Mouse (Mus musculus) mammary gland, adult 2 months (tissue): Measurements from ENCODE around the gene Ltv1. TPM values are rescaled to one million over a fixed set of nuclear protein-coding genes. Genes with fewer than 3 reads are reported as not detected.

Experiments
- polyA plus RNA-seq: library from polyadenylated mRNA; depleted of rRNA; stranded (reverse); fragments of >200 nt; gene quantifications from 2 replicates; pipeline ENCODE4 v1.2.3, GENCODE M21; 2012; ENCODE audit warnings: low replicate concordance; rRNA removed

Gene Ltv1
- 7.3 and 13.0 TPM in 2 replicates for polyA plus RNA-seq

DNA sequence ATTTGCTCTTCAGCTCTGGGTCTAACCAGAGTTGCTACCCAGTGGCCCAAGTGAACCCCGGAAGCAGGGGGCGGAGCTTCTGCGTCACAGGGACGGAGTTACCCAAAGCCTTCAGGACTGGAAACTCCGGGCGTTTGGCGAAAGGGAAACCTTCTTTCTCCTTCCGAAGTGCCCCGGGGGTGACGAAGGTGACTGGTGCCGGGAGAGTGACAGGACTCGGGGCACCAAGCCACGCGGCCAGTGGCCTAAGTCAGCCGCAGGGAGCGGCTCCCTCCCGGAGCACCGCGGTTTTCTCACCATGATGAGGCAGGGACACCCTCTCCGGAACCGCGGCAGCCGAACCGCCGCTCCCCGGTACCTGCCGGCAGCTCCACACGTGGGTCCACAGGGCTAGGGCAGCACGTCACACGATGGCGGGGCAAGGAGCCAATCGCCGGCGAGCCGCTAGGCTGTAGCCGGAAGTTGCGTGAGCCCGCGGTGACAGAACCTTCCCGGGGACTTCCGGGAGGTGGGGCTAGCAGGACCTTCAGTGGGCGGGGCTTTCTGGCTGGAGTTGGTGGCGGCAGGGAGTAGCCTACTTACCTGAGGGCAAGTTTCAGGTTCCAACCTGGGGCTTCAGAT lies at the start of gene Ltv1:
Ltv1 (minus strand) TSS at position 438 of the 621 bp plus-strand sequence.

DNA sequence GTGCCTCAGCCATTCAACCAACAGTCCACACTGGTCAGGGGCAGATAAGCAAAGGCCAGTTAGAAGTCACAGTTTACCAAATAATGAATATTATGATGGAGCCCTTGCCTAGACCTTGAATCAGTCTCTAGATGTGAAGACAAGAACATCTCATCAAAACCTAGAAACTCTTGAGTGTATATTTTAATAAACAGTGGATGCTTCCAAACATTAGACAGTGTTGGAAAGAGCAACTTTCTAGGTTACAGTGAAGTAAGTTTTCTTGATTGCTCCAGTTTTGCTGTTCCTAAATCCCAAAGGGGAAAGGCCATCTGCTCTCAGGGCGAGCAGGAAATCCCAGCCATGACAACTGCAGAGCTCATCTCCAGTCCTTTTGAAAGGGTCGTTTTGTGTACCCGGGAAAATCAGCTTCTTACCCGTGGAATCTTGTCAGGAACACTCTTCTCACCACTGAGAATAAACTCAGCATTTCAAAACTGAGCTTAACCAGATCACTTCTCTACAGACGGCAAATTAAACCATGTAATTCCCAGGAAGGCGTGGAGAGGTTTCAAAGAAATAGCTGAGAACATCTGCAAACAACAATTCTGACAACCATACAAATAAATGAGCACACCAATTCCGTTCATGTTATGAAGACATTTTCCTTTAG lies 14.9 kb downstream of the Ltv1 start, which contains the start of gene Zc2hc1b:
Zc2hc1b (minus strand) TSS at position 51 of the 652 bp plus-strand sequence.

Other genes starting within 250 kb of the Ltv1 start
- gene Stx11, start 228.9 kb downstream of the Ltv1 start, polyA plus RNA-seq = 3.8 and 5.6 TPM in 2 replicates
- gene Sf3b5, start 187.8 kb downstream of the Ltv1 start, polyA plus RNA-seq = 22.1 and 60.7 TPM in 2 replicates
- gene Plagl1, start 132.7 kb downstream of the Ltv1 start, polyA plus RNA-seq = 16.4 and 20.5 TPM in 2 replicates
- not detected in 2 replicates for gene Zc2hc1b, start 15.1 kb downstream of the Ltv1 start, polyA plus RNA-seq